Mouse (Mus musculus) lung, adult 2 months (tissue): Measurements from ENCODE around the gene Pkd2l1.

Experiments
- CTCF ChIP-seq: fragments of 200-500 bp; IDR thresholded peaks from 2 replicates; pipeline ENCODE4 v1.5.1; 2011; ENCODE audit warnings: mild to moderate bottlenecking, low read length, control low read depth; ENCODE audit not compliant: insufficient read depth
- POLR2A ChIP-seq: fragments of 200-500 bp; IDR thresholded peaks from 2 replicates; pipeline ENCODE4 v1.6.1; 2011; ENCODE audit warnings: low read depth, mild to moderate bottlenecking, control low read depth, low read length, borderline replicate concordance; ENCODE audit errors: extremely low read depth

GRCm38 (mm10) chr19:44231608-44232151 is 39.4 kb upstream of the Pkd2l1 start:
- TF ChIP-seq CTCF (no peak), POLR2A (no peak)
